Mouse (Mus musculus) mature B cell (primary cell): ENCODE measurements around the gene Atp5mpl.

Source experiments
- in situ Hi-C: fragments of 300-500 bp; cut with MboI; formaldehyde crosslinking; loops from 2 replicates; pipeline ENCODE4 v1.14.3; 2019

The Atp5mpl gene

DNA sequence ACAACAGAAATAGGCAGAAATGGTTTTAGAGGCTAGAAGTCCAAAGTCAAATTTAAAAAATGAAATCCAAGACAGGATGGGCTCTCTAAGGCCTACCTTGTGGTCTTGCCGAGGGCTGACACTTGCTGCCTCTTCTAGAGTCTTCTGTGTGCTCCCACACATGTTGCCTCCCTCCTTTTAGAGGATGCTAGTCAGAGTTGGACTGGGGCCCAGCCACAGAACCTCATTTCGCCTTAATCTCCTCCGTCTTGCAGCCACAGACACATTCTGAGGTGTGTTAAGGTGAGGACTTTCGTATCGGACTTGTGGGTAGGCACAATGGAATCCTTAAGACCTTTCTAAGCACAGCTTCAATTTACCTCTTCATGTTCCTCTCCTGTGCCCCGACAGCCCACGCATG lies 54.0 kb downstream of the Atp5mpl start:
- in situ Hi-C loops: no loop called here

DNA sequence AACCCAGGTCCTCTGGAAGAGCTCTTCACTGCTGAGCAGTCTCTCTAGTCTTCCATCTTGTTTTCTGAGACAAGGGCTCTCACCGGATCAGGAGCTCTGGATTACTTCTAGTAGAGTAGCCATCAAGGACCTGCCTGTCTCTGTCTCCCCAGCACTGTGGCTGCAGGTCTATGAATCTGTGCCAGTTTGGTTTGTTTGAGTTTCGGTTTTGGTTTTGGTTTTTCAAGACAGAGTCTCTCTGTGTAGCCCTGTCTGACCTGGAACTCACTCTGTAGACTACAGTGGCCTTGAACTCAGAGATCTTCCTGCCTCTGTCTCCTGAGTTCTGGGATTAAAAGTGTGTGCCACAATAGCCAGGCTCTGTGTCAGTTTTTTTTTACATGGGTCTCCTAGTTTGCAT lies 55.0 kb downstream of the Atp5mpl start:
- in situ Hi-C loops: no loop called here
